Mouse (Mus musculus) left cerebral cortex, adult 9 months (tissue): ENCODE results near the gene Simc1.

Experiments used
- DNase-seq, 2 experiments: peaks; one replicate each; pipeline ENCODE4 v3.0.0; 2022; ENCODE audit warnings: low spot score in 2 of 2

The Simc1 gene

DNA sequence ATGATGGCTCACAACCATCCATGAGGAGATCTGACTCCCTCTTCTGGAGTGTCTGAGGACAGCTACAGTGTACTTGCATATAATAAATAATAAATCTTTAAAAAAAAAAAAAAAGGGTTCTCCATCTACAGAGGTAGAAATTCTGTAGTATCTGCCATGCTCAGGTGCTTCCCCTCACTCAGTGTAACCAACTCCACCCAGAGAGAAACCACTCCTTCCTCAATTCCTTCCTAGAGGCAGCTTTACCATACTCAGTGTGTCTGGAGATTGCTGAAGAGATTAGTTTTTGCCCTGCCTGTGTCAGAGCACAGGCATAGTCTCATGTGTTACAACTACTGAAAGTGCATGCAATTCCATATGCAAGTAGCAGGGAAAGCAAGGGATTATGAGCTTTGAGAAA is 28.6 kb downstream of the Simc1 start:
- no peak for DNase-seq

DNA sequence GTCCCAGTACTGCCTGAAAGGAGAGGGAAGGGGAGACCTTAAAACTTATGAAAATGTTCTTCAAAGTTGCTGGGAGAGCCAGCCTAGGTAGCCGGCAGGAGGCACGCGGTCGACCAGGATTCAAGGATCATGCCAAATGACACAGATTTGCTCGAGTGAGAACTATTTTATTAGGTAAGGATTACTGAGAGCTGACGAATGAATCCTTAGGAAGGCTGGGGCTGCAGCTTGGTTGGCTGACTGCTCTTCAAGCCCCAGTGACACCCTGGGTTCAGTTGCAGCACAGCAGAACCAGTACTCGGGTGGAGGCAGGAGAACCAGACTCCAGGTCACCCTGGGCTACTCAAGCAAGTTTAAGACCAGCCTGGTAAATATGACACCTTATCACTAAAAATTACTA is 44.5 kb downstream of the Simc1 start:
- no peak for DNase-seq

DNA sequence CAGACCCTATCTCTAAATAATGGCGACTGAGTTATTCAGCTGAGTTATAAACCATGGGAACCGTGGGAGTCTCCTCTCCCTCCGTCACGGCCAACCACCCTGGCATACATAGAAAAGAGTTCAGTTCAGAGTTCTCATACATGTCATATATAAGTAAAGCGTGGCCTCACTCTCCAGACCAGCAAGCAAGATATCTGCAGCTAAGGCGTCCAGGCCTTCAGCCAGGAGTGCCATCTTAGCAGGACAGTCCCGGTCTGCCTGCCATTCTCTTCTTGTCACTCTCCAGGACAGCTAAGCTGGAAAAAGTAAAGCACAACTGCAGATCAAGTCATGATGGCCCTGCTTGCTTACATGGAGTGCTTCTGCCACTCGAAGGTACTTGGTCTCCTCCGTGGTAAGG is 52.6 kb downstream of the Simc1 start:
- no peak for DNase-seq

- DNase-seq = peak in 1 of 2 experiments; percentile 43
These were observed 53.2 kb downstream of the Simc1 start for GRCm38 (mm10) chr13:54556796-54557195.

DNA sequence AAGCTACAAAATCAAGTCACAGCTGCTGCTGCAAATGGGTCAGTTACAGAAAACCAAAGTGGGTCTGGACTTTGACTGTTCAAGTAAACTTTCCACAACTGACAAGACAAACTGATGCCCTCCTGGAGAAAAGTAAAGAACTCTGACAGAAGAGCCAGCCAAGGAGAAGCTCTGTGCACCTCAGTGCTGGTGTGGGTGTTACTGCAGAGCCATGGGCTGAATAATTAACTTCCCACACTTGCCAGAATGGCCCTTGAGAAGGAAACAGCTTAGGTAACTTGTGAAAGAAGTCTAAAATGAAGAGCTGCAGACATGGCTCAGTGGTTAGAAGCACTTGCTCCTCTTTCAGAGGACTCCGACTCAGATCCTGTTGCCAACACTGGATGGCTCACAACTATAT is 54.1 kb downstream of the Simc1 start:
- no peak for DNase-seq

DNA sequence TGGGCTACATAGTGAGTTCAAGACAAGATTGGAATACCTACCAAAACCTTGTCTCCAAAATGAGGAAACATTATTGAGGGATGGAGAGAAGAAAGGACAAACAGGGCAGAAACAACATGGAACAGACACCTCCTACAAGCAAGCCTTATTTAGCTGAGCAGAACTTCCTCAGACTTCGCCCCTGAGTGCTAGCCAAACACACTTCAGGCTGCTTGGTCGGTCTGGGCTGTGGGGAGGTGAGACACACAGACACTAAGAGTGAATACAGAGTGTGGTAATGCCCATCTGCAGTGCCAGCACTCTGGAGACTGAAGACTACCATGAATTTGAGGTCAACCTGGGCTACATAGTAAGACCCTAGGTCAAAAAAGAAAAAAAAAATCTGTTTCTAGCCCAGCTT is 56.1 kb downstream of the Simc1 start:
- no peak for DNase-seq

GRCm38 (mm10) chr13:54560608-54561007 is 57.0 kb downstream of the Simc1 start:
- peak in 1 of 2 experiments; percentile 46 for DNase-seq

GRCm38 (mm10) chr13:54562562-54562961 is 59.0 kb downstream of the Simc1 start:
- DNase-seq = no peak

GRCm38 (mm10) chr13:54564232-54565200 is 60.9 kb downstream of the Simc1 start:
- no peak for DNase-seq

DNA sequence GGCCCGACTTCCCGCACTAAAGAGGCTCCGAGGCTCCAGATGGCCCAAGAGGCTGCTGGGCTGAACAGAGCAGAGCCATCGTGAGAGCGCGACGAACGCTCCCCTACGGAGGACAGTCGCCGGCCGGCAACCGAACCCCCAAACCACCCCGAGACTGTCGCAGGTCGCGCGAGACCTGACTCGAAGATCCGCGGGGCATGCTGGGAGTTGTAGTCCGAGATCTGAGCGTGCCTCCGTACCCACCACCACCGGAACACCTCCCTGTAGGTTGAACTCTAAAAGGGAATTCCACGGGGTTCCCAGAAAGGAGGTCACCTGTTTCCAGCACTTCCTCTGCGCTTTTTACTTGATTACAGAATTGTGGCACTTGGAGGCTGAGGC is 61.6 kb downstream of the Simc1 start, which contains the start of gene 4833439L19Rik:
Gene 4833439L19Rik (minus strand): TSS at position 235 of the 381 bp plus-strand sequence.
- peak; percentile 77 to 93 for DNase-seq

GRCm38 (mm10) chr13:54565594-54566345 is 62.2 kb downstream of the Simc1 start:
- peak in 1 of 2 experiments; percentile 62 for DNase-seq

GRCm38 (mm10) chr13:54568380-54568779 is 64.8 kb downstream of the Simc1 start:
- DNase-seq = no peak

- DNase-seq = no peak
These were observed 65.7 kb downstream of the Simc1 start for GRCm38 (mm10) chr13:54569282-54569681.

GRCm38 (mm10) chr13:54570736-54571135 is 67.2 kb downstream of the Simc1 start:
- DNase-seq = no peak

GRCm38 (mm10) chr13:54571637-54572036 is 68.1 kb downstream of the Simc1 start:
- no peak for DNase-seq

- DNase-seq = no peak
These were observed 69.0 kb downstream of the Simc1 start for GRCm38 (mm10) chr13:54572621-54573020.

DNA sequence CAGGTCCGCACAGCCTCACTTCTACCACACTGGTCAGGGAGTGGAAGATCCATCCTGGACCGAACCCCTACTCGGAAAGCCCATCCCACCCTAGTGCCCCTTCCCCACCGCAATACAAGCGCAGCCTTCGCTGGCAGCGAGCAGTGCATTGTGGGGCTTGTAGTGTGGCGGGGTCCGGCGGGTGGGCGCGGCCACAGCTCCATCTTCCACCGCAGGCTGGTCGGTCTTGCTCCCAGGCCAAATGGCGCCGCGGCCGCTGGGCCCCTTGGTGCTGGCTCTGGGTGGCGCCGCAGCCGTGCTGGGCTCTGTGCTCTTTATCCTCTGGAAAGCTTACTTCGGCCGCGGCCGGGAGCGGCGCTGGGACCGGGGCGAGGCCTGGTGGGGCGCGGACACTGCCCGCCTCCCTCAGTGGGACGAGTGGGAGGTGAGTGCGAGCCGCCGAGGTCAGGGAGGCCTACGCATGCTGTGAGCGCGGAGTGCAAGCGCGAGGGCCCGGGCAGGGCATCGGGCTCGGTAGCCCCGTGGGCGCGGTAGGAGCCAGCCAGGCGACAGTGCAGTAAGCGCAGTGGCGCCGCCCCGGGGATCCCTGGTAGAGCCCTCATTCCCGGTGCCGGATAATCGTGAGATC is 71.4 kb downstream of the Simc1 start, which contains the start of gene Arl10:
Gene Arl10 (plus strand): TSS at position 162 of the 628 bp plus-strand sequence.
- DNase-seq = peak in 1 of 2 experiments; percentile 63

DNA sequence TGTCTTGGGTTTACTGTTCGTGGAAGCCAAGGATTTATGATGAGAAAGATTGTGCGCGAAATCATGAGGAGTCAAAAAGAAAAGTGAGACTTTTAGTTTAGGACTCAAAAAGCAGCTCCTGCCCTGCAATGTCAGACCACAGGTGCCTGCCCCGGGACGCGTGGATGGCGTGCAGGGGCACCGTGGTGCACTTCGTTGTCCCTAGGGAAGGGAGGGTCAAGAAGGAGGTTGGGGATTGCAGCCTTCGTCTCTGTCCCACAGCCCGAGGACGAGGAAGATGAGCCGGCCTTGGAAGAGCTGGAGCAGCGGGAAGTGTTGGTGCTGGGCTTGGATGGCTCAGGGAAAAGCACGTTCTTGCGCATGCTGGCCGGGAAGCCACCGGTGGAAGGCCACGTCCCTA is 71.9 kb downstream of the Simc1 start:
- DNase-seq = no peak

DNA sequence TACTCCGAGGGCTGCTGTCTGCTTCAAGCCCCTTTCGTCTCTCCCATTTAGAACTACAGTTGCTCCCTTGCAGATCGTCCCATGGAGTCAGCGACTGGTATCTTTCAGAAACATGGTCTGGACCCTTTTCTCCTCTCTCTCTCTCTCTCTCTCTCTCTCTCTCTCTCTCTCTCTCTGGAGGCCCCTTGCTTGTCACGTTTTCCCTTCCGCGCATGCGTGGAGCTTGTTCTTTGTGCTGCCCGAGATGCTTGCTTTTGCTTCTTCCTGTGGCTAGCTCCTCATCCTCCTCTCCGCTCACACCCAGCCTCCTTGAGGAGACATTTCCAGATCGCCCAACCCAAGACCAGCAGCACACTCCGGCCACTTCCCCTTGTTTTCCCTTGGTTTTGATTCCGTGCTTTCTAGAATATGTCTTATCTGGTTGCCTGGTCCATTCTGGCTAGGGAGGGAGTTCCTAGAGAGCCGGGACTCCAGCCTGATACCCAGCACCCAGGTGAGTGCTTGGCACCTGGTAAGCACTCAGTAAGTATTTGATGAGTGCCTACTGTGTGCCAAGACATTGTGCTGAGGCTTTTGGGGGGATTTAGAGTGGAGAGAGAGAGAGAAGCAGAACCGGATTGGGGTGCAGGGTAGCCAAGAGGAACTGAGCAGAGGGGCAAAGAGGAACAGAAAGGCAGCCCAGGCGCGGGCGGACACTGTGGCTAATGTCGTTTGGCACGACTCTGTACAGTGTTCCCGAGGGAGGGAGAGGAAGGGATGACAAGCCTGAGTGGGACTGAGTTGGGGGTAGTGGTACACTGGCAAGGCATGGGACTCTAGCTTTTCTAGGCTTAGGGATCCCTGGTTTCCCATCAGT is 74.3 kb downstream of the Simc1 start:
- DNase-seq = no peak

DNA sequence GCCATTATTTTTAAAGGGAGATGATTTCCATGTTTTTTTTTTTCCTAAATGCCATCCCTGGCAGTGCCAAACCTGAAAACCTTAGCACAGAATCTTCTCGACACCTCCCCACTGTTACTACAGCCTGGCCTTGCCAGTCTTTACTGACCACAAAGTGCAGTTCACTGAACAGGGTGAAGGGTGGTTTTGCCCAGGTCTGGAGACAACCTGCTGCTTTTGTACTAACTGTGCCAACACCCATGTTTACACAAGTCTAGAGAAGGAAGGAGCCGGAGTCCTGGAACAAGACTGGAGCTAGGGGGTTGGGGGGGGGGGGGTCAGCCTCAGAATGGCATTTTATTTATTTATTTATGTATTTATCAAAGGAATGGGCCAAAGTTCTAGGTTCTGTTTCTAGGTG is 77.8 kb downstream of the Simc1 start:
- DNase-seq = no peak

- no peak for DNase-seq
These were observed 78.5 kb downstream of the Simc1 start for GRCm38 (mm10) chr13:54582126-54582525.
